Comparison of ENCODE assay signal across 8 mouse cellular contexts in the genomic region with DNA sequence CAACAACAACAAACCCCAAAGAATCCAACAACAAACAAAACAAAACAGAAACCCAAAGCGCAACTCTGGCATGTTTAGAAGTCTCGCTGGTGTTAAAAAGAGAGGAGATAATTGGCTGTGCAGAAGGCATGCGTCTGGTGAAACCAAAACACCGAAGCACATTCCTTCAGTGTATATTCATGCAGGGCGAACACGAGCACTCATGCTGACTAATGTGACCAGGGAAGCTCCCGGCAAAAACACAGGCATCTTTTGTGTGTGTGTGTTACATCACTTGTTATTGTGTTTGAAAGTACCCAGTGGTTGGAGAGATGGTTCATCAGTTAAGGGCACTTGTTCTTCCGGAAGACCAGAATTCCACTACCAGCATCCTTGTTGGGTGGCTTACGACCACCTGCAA.
"Had no signal": no experiment of that assay in that cellular context is flagged by ENCODE, and none has a peak within 500 bp of the region (broad histone marks: within the 10 kb centered on the region; RNA-seq: fewer than 3 reads in every experiment).

No protein-coding gene starts in this region.

- DNase-seq: kidney, adult 8-10 months; kidney, postnatal 25 days; left cerebral cortex, postnatal 4 days; lung, embryonic 14.5 days; lung, postnatal 10 days; right cerebral cortex, adult 18-20 months; thymus, adult 2 months; thymus, postnatal 36 days had no signal
